Mouse (Mus musculus) testis, adult 2 months (tissue): Measurements from ENCODE around the gene Znrf4. TPM values are rescaled to one million over a fixed set of nuclear protein-coding genes. Genes with fewer than 3 reads are reported as not detected.

ENCODE experiments used
- H3K27ac ChIP-seq: fragments of 200-500 bp; 2 replicates; pipeline ENCODE4 v1.5.1; 2012; ENCODE audit warnings: low read depth, low read length; ENCODE audit not compliant: control insufficient read depth, insufficient read depth
- H3K27me3 ChIP-seq: fragments of 200-500 bp; 2 replicates; pipeline ENCODE4 v1.6.1; 2012; ENCODE audit warnings: mild to moderate bottlenecking, low read length, moderate library complexity; ENCODE audit not compliant: control insufficient read depth, insufficient read depth
- H3K36me3 ChIP-seq: fragments of 200-500 bp; 2 replicates; pipeline ENCODE4 v1.6.1; 2012; ENCODE audit warnings: mild to moderate bottlenecking, low read length; ENCODE audit not compliant: control insufficient read depth, insufficient read depth
- H3K4me1 ChIP-seq: fragments of 200-500 bp; 2 replicates; pipeline ENCODE4 v1.6.1; 2012; ENCODE audit warnings: low read length; ENCODE audit not compliant: control insufficient read depth, insufficient read depth
- H3K4me3 ChIP-seq: fragments of 200-500 bp; 2 replicates; pipeline ENCODE4 v1.5.1; 2012; ENCODE audit warnings: low read depth, mild to moderate bottlenecking, low read length, moderate library complexity, mixed read lengths; ENCODE audit not compliant: control insufficient read depth
- CTCF ChIP-seq: fragments of 200-500 bp; IDR thresholded peaks from 2 replicates; pipeline ENCODE4 v1.5.1; 2012; ENCODE audit warnings: low read depth, mild to moderate bottlenecking, inconsistent platforms, low read length, moderate library complexity; ENCODE audit not compliant: control insufficient read depth, insufficient read depth, insufficient replicate concordance
- POLR2A ChIP-seq: fragments of 200-500 bp; IDR thresholded peaks from 2 replicates; pipeline ENCODE4 v1.6.1; 2012; ENCODE audit warnings: low read depth, mild to moderate bottlenecking, inconsistent platforms, low read length, moderate library complexity; ENCODE audit not compliant: control insufficient read depth
- polyA plus RNA-seq: library from polyadenylated mRNA; depleted of rRNA; stranded (reverse); fragments of >200 nt; gene quantifications from 2 replicates; pipeline ENCODE4 v1.2.3, GENCODE M21; 2012

Znrf4 gene
- polyA plus RNA-seq, 1 experiment = 1,198 TPM

DNA sequence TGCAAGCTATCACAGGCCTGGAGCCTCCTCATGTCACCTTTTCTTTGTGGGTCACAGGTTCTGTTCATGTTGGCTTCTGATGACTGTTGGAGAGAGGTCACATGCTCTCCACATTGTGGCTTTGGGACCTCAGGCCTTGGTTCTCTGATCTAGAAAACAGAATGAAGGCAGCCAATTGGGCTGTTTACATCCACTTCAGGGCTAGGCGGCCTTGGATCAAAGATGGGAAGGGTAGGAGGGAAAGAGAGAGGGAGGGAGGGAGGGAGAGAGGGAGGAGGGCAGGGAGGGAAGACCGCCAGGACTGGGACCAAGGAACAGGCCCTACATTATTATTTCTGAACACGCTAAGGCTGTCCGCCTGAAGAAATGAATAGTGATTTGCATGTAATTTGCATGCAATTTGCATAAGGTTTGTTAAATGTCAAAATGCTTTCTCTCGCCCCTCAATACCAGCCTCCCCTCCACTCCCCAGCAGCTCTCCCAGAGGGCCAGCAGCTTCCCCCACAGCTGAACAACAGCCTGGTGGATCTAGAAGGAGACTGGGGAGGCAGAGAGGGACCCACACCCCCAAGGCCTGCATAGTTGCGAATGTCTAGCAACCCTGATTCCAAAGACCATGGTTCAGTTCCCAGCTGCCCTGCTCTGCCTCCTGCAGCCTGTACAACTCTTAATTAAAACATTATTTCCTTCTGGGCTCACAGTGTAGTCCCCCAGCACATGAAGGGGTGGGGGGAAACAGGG is 39.8 kb upstream of the Znrf4 start:
- Histone ChIP-seq H3K36me3 (no peaks in the 10 kb centered on the region), H3K27ac (no peak overlapping the region), H3K4me1 (peaks cover 3% of the 10 kb centered on the region), H3K4me3 (no peak overlapping the region), H3K27me3 (no peaks in the 10 kb centered on the region)
- TF ChIP-seq CTCF (no peak), POLR2A (no peak)

DNA sequence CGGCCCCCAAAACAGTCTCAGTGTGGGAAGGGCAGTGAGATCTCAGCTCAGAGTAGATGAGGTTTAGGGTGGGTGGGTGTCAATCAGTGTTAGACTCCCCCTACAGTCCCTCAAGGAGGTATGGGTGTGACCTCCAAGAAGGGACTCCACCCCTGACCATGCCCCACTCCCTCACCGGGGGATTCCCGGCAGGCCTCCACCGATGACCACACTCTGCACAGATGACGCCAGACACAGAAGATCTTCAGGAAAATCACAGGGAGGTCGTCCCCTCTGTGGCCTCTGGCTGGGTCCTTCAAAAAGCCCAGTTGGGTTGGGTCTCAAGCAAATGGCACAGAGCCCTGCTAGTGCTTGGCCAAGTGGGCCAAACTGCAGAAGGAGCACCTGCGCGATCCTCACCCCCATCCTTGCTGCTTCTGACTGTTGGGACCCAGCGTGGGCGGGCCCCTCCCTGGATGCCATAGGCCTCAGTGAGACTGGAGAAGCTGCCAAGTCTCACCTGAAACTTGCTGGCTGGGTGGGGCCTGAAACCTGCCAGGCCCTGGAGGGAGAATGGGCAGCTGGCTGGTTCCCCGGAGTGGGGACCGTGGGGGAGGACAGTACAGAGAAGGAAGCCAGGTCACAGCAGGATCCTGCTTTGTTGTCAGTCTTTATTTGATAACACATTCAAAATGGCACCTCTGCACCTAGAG is 38.7 kb upstream of the Znrf4 start:
- no peak overlapping the region for H3K27ac ChIP-seq
- H3K27me3 ChIP-seq = no peaks in the 10 kb centered on the region
- H3K4me1 ChIP-seq = peaks cover 4% of the 10 kb centered on the region
- no peaks in the 10 kb centered on the region for H3K36me3 ChIP-seq
- no peak for TF ChIP-seq CTCF
- no peak for TF ChIP-seq POLR2A
- H3K4me3 ChIP-seq = no peak overlapping the region

DNA sequence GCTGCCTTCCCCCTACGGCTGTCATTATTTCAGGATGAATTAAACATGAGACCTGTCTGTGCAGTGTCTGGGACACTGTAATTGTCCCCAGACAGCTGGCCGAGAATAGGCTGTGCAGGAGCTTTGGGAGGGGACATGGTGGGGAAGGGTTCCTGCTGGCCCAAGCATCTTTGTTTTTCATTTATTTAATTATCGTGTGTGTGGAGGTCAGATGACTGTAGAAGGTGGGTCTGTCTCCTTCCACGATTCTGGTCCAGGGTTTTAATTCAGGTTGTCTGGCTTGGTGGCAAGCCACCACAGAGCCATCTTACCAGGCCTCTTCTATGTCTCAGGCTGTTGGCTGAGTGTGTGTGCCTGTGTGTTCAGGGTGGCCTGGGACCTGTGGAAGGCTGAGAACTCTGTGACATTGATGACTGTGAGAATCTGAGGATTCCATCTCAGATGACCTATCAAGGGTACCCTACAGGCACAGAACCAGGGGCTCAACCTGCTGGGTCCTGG is 36.4 kb upstream of the Znrf4 start:
- TF ChIP-seq CTCF (no peak), POLR2A (no peak)
- H3K27ac ChIP-seq = no peak overlapping the region
- no peaks in the 10 kb centered on the region for H3K36me3 ChIP-seq
- no peak overlapping the region for H3K4me3 ChIP-seq
- no peaks in the 10 kb centered on the region for H3K27me3 ChIP-seq
- peaks cover 4% of the 10 kb centered on the region for H3K4me1 ChIP-seq

DNA sequence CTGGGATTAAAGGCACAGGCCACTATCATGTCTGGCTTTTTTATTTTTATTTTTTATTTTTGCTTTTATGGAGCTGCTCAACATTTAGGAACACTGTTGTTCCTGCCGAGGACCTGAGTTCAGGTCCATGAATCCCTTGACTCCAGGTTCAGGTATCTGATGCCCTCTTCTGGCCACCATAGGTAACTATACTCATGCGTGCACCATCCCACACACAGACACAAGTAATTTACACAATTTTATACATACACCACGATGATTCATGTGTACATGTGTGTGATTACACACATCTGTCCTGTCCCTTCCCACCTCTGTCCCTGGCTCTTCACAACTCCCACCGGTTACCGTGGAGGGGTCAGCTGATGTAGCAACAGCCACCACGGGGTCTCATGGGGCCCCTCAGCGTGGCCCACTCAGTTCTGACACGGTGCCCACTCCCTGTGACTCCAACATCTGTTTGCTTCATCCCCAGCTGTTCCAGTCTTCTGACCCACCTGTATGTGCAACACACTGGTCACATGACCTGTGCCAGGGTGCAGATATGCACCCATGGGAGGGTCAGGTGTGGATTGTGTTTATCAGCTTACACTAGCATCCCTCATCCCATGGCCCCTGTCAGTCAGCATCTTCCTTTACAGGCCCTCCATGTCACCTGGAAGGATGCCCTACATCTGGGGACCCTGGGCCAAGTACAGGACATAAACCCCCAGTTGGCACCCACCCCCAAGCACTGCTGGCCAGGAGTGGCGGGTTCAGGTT is 35.8 kb upstream of the Znrf4 start:
- no peak overlapping the region for H3K4me3 ChIP-seq
- H3K4me1 ChIP-seq = peaks cover 4% of the 10 kb centered on the region
- no peaks in the 10 kb centered on the region for H3K27me3 ChIP-seq
- no peaks in the 10 kb centered on the region for H3K36me3 ChIP-seq
- H3K27ac ChIP-seq = no peak overlapping the region
- TF ChIP-seq CTCF (no peak), POLR2A (no peak)

DNA sequence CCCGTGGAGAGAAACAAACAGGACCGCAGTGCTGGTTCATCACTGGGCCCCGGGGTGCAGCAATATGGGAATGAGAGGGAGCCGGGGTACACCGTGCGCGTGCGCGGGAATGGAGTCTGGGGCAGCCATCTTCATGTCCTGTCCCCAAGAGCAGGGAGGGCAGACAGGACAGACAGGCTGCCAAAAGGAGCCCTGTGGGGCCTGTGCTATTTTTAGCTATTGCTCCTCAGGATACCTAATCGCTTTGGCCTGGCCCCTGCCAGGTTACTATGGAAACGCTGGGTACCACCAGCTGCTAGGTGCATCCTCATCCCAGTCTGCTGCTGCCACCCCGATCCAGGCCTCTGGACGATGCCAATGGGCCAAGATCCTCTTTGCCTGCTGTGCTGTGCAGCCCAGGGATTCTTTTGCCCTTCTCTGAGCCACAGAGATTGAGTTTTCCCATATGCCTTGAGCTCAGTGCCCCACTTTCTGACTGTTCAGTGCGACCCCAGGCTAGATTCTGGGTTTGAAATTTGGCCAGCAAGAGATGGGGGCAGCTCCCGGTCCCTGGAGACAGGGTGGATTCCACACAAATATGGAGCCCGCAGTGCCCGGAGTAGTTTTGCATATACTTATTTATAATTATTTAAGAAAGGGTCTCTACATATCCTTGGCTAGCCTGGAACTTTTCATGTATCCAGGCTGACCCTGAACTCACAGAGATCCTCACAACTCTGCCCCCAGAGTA is 35.0 kb upstream of the Znrf4 start:
- Histone ChIP-seq H3K27me3 (no peaks in the 10 kb centered on the region), H3K4me1 (peaks cover 4% of the 10 kb centered on the region), H3K27ac (no peak overlapping the region), H3K4me3 (no peak overlapping the region), H3K36me3 (no peaks in the 10 kb centered on the region)
- TF ChIP-seq POLR2A (no peak), CTCF (no peak)

DNA sequence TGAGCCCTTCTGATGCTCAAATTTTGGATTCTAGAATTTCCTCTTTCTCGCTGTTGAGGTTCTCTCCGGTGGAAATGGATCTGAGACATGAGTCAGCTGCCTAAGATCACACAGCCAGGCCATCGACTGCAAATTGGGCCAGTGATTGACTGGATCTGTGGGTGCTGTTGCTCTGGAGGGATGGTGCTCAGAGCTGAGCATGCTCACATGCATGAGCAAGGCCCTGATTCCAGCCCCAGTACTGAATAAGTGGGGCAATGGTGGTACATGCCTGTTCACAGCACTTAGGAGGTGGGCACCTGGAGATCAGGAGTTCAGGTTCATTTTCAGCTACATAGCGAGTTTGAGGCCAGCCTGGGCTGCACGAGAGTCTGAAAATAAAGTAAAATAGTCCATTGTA is 34.3 kb upstream of the Znrf4 start:
- TF ChIP-seq CTCF (no peak), POLR2A (no peak)
- no peaks in the 10 kb centered on the region for H3K36me3 ChIP-seq
- no peak overlapping the region for H3K4me3 ChIP-seq
- H3K4me1 ChIP-seq = peaks cover 4% of the 10 kb centered on the region
- no peaks in the 10 kb centered on the region for H3K27me3 ChIP-seq
- no peak overlapping the region for H3K27ac ChIP-seq

DNA sequence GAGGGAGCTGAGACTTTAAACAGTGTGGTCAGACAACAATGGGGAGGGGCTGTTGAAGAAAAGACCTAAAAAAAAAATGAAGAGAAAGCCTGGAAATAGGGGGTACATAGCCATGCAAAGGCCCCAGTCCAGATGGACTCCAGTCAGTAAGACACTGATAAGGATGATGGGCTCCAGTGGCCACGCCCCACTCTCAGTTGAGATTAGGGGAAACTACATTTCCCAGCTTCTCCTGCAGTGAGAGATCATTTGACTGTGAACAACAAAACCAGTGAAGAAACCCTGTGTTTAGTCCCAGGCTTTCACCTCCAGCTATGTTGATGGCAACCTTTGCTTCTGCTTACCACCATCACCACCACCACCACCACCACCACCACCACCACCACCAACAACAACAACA is 33.7 kb upstream of the Znrf4 start:
- Histone ChIP-seq H3K36me3 (no peaks in the 10 kb centered on the region), H3K27me3 (no peaks in the 10 kb centered on the region), H3K4me1 (peaks cover 4% of the 10 kb centered on the region), H3K4me3 (no peak overlapping the region), H3K27ac (no peak overlapping the region)
- TF ChIP-seq POLR2A = no peak
- no peak for TF ChIP-seq CTCF
